Mouse (Mus musculus): ENCODE measurements at regions not wholly inside any gene's neighbourhood (a gene's known extent, or its start where the extent isn't known, plus 50 kb on each side); places are given as distances from the start of the nearest gene placed in this dataset.

DNA sequence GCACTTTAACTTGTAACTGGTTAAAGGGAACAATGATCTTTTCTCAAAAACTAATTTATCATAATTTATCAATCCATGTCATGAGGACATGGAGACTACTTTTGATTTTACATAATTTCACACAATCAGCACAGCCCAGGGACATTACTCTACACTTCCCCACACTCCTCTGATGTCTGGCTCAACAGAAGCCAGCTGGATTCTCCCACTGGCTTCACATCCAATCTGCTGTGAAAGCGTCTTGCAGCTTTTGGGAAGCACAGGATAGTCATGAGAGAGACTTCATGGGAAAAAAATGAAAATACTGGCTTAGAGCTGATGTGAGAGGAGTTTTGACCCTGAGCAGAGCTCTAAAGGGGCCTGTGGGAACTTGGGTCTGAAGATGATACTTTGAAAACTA is 61.7 kb upstream of the Hrasls start:
- ATAC-seq (replicated peaks in 1 of 2; ENCODE audit: insufficient read depth in 1 of 2, low FRiP score in 2 of 2, low TSS enrichment in 1 of 2, low read depth in 1 of 2, poor library complexity in 2 of 2, severe bottlenecking in 2 of 2): no peak

DNA sequence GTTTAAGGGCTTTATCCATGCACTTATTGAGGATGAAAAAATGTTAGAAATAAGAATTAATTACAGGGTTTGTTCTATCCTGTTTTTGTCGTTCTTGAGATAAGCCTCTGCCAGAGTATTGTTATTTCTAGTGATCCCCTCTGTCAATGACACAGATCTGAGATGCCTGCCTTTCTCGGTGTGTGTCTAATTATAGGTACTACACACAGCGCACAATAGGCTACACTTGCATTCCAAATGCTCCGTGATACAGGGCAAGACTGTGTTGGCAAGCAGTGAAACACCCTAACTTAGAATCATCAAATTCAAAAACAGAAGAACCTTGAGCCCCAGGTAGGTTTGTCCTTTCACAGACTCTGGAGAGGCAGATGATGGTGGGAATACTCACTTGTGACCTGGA is 90.3 kb upstream of the Hrasls start:
- no peak for ATAC-seq (replicated peaks in 1 of 2; ENCODE audit: insufficient read depth in 1 of 2, low FRiP score in 2 of 2, low TSS enrichment in 1 of 2, low read depth in 1 of 2, poor library complexity in 2 of 2, severe bottlenecking in 2 of 2)

DNA sequence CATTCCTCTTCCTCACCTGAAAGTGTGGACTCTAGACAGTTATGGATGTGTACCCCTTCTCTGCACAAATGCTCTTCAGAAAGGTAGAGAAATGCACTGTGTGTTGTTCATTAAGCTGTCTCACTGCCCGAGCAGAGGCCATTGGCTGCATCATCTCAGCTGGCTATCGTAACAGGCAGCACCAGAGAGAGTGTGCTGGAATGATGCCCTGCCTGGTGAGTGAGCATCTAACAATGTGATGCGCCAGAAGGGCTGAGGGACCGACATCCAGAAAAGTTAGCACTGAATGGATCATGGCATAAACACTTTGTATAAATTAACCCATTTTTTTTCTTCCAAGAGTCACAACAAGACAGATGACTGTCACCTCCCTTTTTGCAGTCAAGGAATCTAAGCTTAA is 112.7 kb upstream of the Hrasls start:
- ATAC-seq (replicated peaks in 1 of 2; ENCODE audit: insufficient read depth in 1 of 2, low FRiP score in 2 of 2, low TSS enrichment in 1 of 2, low read depth in 1 of 2, poor library complexity in 2 of 2, severe bottlenecking in 2 of 2): no peak

DNA sequence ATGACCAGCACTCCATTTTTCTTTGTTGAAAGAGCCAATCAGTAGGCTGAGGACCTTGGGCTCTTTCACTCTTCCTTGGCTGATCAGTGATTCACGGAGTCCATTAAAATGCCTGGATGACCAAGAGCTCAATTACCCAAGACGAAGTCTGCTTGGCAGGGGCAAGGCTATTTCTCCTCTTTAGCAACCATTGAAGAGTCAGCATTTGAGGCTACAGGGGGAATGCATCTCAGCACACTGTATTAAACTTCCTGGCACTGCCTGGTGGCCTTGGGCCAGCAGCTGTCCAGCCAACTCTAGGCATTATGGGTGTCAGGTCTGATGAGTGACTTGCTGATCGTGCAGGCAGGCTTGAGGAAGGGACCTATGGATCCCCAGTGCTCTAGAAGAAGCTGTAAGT is 136.5 kb upstream of the Mb21d2 start:
- no peak for ATAC-seq (replicated peaks in 1 of 2; ENCODE audit: insufficient read depth in 1 of 2, low FRiP score in 2 of 2, low TSS enrichment in 1 of 2, low read depth in 1 of 2, poor library complexity in 2 of 2, severe bottlenecking in 2 of 2)

DNA sequence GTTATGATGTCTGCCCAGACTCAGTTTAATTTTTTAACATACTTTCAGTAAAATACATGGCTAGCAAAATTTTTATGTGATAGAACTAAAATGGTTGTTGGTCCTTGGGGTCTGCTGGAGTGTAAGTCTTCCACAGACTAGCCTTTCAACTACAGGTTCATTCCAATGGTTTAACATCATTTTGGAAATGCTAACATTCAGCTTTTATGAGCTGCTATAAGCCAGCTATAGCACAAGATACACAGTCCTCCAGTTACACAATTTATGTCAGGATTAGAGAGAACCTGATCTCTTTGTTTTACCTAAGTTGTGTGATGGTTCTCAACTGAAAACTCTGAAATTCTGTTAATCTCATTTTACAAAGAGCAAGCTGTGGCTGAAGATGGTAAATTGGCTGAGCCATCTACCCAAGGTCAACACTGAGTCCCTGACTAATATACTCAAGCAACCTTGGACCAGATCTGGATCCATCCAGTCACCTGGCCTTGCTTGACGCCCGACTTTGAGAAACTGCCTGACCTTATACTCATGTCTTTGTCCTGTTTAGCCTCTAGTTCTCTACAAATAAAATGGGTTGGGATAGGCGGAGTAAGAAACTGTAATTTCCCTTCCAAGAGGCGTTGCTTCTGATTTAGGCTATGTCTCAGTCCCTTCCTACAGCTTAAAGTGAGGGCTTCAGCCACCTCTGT is 135.8 kb upstream of the Mb21d2 start:
- no peak for ATAC-seq (replicated peaks in 1 of 2; ENCODE audit: insufficient read depth in 1 of 2, low FRiP score in 2 of 2, low TSS enrichment in 1 of 2, low read depth in 1 of 2, poor library complexity in 2 of 2, severe bottlenecking in 2 of 2)

DNA sequence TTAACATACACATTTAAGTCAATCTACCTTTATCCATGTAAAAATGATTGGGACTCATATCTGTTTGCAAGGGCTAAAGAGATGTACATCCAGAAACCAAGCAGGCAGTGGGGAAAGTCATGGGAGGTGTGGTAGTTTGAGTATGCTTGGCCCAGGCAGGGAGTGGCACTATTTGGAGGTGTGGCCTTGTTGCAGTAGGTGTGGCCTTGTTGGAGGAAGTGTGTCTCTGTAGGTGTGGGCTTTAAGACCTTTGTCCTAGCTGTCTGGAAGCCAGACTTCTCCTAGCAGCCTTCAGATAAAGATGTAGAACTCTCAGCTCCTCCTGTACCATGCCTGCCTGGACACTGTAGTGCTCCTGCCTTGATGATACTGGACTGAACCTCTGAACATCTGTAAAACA is 133.9 kb upstream of the Mb21d2 start:
- no peak for ATAC-seq (replicated peaks in 1 of 2; ENCODE audit: insufficient read depth in 1 of 2, low FRiP score in 2 of 2, low TSS enrichment in 1 of 2, low read depth in 1 of 2, poor library complexity in 2 of 2, severe bottlenecking in 2 of 2)

DNA sequence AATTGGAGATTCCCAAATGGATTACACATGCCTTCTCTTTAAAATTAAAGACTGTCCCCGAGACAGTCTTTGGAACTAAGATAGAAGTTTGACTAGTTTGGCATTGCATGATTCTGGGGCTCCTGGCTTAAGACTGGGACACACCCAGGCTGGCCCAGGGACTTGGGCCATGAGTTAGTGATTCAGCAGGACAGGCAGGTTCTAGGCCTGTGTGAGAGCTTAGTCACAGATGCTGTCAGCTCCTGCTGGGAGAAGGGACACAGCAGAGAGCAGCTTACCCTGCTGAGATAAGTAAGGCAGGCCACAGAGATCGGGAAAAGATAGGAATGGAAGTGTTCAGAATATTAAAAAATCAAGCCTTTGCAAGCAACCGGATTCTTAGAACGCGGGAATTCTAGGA is 127.6 kb upstream of the Mb21d2 start:
- no peak for ATAC-seq (replicated peaks in 1 of 2; ENCODE audit: insufficient read depth in 1 of 2, low FRiP score in 2 of 2, low TSS enrichment in 1 of 2, low read depth in 1 of 2, poor library complexity in 2 of 2, severe bottlenecking in 2 of 2)

DNA sequence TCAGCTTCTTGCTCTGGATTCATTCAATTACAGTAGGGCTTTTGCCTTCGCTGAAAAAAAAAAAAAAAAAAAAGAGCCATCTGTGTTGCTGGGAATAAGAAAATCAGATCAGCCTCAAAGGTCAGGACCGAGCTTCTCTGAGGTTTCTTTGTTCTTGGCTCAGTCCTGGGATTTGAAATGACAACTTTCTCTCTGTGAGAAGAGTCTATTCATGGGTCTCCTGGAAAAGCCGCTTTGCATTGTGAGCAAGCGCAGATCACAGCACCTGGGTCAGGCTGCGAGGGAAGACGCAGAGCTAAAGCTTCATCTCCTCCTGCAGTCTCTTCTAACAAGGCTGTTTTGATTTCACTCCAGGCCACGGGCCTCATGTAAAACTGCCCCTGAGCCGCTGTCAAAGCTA is 125.0 kb upstream of the Mb21d2 start:
- ATAC-seq (replicated peaks in 1 of 2; ENCODE audit: insufficient read depth in 1 of 2, low FRiP score in 2 of 2, low TSS enrichment in 1 of 2, low read depth in 1 of 2, poor library complexity in 2 of 2, severe bottlenecking in 2 of 2): no peak

DNA sequence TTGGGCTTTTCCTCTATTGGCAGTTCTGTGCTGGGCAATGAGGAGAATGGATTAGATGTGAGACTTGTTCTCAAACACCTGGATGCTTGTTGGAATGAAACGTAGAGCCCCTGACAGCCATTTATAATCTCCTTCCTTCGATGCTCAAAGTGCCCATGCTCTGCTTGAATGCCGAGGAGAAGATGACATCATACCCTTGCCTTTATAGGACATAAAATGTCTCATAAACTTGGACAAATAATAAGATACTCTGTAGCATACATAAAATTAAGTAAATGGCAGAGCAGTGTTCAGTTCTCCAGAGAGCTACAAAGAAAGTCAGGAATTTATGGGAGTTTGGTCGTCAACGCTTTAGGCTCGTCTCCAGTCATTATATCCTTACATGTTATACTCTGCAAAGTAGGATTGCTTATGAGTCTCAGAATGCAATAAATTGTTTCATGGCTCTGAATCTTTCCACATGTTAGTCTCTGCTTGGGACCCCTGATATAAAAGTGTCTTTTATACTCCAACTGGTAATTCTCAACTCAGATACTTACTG is 117.0 kb upstream of the Mb21d2 start:
- ATAC-seq (replicated peaks in 1 of 2; ENCODE audit: insufficient read depth in 1 of 2, low FRiP score in 2 of 2, low TSS enrichment in 1 of 2, low read depth in 1 of 2, poor library complexity in 2 of 2, severe bottlenecking in 2 of 2): no peak

DNA sequence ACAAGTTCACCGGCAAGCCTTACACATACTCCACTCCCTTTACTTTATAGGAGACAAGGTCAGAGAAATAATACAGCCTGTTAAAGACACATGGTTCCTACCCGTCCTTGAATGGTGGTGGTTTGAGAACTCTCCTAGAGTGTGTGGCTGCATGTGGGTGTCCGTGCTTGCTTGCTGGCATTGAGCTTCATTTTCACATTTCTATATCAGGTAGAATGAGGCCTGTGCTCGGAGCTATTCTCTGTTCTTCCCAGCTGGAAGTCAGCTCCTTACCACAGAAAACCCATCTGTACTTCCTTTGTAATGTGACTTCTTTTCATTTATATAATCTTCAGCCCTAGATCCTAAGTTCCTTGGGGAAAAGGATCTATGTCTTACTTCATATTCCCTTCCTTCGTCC is 106.0 kb upstream of the Mb21d2 start:
- ATAC-seq (replicated peaks in 1 of 2; ENCODE audit: insufficient read depth in 1 of 2, low FRiP score in 2 of 2, low TSS enrichment in 1 of 2, low read depth in 1 of 2, poor library complexity in 2 of 2, severe bottlenecking in 2 of 2): no peak

DNA sequence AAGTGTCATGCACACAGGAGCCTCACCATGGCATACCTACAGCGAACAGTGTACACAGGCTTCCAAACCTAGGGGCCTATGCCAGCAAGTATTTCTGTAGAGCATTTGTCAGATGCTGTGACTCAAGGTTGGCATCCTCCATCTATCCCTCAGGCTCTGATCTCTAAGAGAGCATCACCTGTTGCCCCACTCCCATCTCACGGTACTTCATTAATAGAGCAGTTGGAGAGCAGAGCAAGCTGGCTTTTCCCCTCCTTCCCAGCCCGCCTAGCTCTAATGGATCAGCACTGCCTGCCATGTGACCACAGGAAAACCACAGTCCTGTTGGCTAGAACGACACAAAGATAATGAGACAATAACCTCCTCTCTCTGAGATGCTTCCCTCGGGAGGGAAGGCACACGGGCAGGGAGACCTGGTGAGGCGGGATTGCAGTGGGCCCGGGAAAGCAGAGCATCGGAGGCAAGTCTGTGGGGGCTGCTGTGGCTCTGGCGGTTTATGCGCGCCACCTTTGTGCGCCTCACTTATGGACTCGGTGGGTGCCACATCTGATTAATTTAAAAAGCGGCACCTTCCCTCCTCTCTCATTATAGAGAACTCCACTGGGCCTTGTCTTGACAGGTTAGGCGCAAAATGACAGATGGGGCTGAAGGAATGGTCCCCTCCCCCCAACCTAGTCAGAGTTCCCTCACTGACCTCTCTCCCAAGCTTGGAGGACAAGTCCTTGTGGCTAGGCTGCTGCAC is 104.8 kb upstream of the Mb21d2 start:
- peak in 1 of 2 experiments; percentile 17; a peak in 2 of 4 replicates for ATAC-seq (replicated peaks in 1 of 2; ENCODE audit: insufficient read depth in 1 of 2, low FRiP score in 2 of 2, low TSS enrichment in 1 of 2, low read depth in 1 of 2, poor library complexity in 2 of 2, severe bottlenecking in 2 of 2)

DNA sequence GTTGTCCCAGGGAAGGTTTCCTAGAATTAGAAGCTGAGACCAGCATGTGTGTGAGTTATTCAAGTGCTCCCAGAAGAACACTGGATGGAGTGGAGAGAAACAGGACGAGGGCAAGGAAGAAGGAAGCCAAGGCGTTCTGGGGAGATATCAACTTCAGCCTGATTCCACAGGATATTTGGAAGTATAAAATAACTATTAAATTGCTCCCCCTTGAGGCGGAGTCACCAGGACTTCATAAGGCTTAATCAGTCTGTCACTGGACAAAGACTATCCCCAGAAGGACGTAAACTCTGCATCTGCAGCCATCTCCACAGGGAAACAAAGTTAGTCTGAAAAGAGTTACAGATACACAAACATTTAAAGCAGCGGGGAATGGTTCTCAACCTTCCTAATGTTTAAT is 103.9 kb upstream of the Mb21d2 start:
- ATAC-seq (replicated peaks in 1 of 2; ENCODE audit: insufficient read depth in 1 of 2, low FRiP score in 2 of 2, low TSS enrichment in 1 of 2, low read depth in 1 of 2, poor library complexity in 2 of 2, severe bottlenecking in 2 of 2): no peak

DNA sequence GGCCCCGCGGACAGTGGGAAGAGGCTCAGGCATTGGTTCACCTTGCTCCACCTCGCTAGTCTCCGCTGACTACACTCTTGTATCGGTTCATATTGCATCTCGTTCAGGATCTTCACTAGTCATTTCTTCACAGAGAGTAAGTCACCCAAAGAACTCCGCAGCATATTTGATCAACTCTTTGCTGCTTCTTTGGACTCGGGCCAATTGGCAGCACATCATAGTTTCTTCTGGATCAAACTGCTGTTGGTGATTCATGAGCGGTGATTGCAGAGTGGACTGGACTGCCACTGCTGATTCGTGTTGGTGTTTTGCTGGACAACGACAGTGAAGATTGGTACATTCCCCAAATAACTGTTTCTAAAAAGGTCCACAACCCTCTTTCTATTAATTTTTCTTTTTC is 98.4 kb upstream of the Mb21d2 start:
- no peak for ATAC-seq (replicated peaks in 1 of 2; ENCODE audit: insufficient read depth in 1 of 2, low FRiP score in 2 of 2, low TSS enrichment in 1 of 2, low read depth in 1 of 2, poor library complexity in 2 of 2, severe bottlenecking in 2 of 2)

DNA sequence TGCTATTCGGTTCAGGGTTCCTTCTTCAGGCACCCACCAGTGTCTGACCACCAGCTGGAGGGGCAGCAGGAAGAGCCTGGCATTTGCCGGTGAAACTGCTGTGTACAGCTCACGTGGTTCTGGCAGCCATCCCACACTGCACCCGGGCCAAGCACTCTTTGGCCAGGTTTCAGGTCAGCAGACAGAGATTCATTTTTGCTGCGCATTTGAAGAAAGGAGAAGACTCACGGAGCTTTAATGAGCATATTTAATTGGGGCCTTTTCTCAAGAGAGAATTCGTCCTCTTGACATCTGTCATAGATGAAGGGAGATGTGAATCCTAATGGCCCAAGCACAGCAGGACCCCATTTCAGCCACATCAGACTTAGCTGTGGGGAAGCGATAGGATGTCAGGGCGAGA is 71.8 kb upstream of the Mb21d2 start:
- peak; percentile 32 to 64; a peak in 1 of 4 replicates for ATAC-seq (replicated peaks in 1 of 2; ENCODE audit: insufficient read depth in 1 of 2, low FRiP score in 2 of 2, low TSS enrichment in 1 of 2, low read depth in 1 of 2, poor library complexity in 2 of 2, severe bottlenecking in 2 of 2)

DNA sequence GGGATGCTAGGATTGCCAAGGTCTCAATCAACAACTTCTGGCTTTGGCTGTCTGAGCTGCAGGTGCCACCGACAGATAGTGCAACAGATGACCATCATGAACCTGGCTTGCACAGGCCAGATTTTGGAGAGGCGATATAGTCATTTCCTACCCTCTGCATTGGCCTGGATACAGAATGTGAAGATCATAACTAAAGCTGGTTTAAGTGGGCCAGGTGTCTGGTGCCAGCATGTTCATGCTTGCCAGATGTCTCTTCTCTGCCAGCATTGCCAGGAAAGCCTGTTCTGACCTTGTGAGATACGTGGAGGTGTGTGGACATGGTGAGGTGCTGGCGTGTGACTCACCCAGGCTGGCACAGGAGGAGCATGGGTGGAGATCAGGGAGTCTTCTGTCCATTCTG is 70.2 kb upstream of the Mb21d2 start:
- no peak for ATAC-seq (replicated peaks in 1 of 2; ENCODE audit: insufficient read depth in 1 of 2, low FRiP score in 2 of 2, low TSS enrichment in 1 of 2, low read depth in 1 of 2, poor library complexity in 2 of 2, severe bottlenecking in 2 of 2)

DNA sequence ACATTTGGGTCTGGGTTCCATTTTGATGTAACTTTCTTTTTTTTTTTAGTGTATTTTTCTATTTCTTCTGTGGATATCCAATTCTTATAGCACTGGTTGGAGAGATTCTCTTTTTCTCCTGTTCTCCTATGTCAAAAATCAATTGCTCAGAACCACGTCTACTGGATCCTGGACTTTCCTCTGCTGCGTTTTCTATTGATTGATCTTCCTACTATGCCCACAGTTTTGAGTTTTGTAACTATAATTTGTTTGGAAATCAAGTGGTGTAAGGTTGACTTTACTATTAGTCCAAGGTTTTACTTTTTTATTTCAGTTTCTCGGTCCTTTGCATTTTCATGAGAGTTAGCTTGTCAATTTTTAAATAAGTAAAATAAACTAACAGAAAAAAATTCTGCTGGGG is 67.2 kb upstream of the Mb21d2 start:
- ATAC-seq (replicated peaks in 1 of 2; ENCODE audit: insufficient read depth in 1 of 2, low FRiP score in 2 of 2, low TSS enrichment in 1 of 2, low read depth in 1 of 2, poor library complexity in 2 of 2, severe bottlenecking in 2 of 2): no peak

DNA sequence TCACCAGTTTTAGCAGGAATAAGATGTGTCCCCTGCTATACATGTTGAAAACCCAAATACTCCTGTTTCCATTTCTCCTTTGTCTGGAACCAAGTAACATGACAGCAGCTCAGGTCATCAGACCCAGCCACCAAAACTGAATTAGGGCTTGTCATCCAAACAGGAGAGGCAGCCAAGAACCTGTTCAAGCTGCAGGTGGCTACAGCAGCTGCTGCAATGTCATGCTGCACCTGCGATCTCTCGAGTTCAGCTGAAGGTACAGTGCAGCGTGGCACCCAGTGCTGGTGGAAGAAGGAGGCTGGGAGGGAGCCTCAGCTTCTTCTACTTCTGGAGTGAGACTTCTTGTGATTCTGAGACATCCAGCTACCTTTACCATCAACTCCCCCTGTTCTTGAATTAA is 61.2 kb upstream of the Mb21d2 start:
- ATAC-seq (replicated peaks in 1 of 2; ENCODE audit: insufficient read depth in 1 of 2, low FRiP score in 2 of 2, low TSS enrichment in 1 of 2, low read depth in 1 of 2, poor library complexity in 2 of 2, severe bottlenecking in 2 of 2): no peak

DNA sequence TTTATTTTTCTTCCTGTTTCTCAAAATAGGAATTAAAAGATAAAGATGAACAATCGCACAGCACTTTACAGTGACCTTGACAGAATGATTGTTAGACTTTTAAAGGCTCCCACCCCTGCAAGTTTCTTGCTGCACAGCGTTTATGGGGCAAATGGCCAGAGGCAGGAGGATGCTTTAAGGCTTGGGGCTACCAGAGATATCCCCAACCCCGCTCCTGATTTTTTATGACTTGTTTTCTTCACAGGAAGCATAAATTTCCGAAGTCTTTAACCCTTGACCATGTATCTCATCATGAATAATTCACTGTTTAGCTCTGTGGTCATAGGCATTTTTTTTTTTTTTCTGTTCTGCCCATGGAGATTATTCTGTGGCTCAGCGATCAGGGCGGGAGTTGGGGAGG is 55.5 kb upstream of the Mb21d2 start:
- no peak for ATAC-seq (replicated peaks in 1 of 2; ENCODE audit: insufficient read depth in 1 of 2, low FRiP score in 2 of 2, low TSS enrichment in 1 of 2, low read depth in 1 of 2, poor library complexity in 2 of 2, severe bottlenecking in 2 of 2)

DNA sequence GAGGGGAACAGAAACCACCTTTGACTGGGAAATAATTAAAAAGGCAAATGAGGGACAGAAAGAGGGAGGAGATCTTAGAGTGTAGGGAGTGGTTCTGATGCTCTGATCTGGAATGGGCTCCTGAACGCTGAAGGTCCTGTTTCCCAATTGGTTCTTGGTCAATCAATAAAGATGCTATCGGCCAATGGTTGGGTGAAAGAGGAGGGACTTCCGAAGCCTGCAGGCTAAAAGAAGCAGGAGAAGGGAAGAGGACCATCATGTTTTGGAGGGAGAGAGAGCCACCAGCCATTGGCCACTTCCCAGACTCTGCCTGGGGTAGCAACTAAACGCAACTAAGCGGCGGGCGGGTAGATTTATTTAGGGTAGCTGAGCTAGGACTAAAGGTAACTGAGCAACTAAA is 53.4 kb upstream of the Mb21d2 start:
- ATAC-seq (replicated peaks in 1 of 2; ENCODE audit: insufficient read depth in 1 of 2, low FRiP score in 2 of 2, low TSS enrichment in 1 of 2, low read depth in 1 of 2, poor library complexity in 2 of 2, severe bottlenecking in 2 of 2): no peak
